Mouse (Mus musculus) kidney, embryonic 15.5 days (tissue): ENCODE results near the gene Lamtor2. TPM values are rescaled to one million over a fixed set of nuclear protein-coding genes. Genes with fewer than 3 reads are reported as not detected.
A peak's percentile ranks its signal among the peaks of the same experiment; 100 is the strongest.
"Not testable (repeated sequence)": the region's sequence is repeated elsewhere in the genome, so short reads cannot be mapped to it uniquely, and the experiment has no call there.

Experiments
- ATAC-seq: fragments of 200-750 bp; cut with Nextera tagmentation; replicated peaks from 2 replicates; pipeline ENCODE4 v1.8.0; 2017; ENCODE audit warnings: moderate TSS enrichment; ENCODE audit not compliant: low FRiP score
- H3K27ac ChIP-seq: fragments of 300-500 bp; sonication (generic); 2 replicates; pipeline ENCODE4 v1.5.1; 2015; ENCODE audit warnings: mild to moderate bottlenecking, inconsistent platforms
- H3K27me3 ChIP-seq: fragments of 300-500 bp; sonication (generic); 2 replicates; pipeline ENCODE4 v1.6.1; 2015; ENCODE audit warnings: inconsistent platforms
- H3K36me3 ChIP-seq: fragments of 300-500 bp; sonication (generic); 2 replicates; pipeline ENCODE4 v1.6.1; 2015; ENCODE audit warnings: inconsistent platforms
- H3K4me1 ChIP-seq: fragments of 300-500 bp; sonication (generic); 2 replicates; pipeline ENCODE4 v1.6.1; 2015; ENCODE audit warnings: inconsistent platforms
- H3K4me2 ChIP-seq: fragments of 300-500 bp; sonication (generic); 2 replicates; pipeline ENCODE4 v1.6.1; 2015; ENCODE audit warnings: moderate library complexity, mild to moderate bottlenecking, inconsistent platforms
- H3K4me3 ChIP-seq: fragments of 300-500 bp; sonication (generic); replicated peaks from 2 replicates; pipeline ENCODE4 v1.5.1; 2015; ENCODE audit warnings: mild to moderate bottlenecking, inconsistent platforms
- H3K9ac ChIP-seq: fragments of 300-500 bp; sonication (generic); 2 replicates; pipeline ENCODE4 v1.6.1; 2015; ENCODE audit warnings: mild to moderate bottlenecking, inconsistent platforms
- H3K9me3 ChIP-seq: fragments of 300-500 bp; sonication (generic); replicated peaks from 2 replicates; pipeline ENCODE4 v1.6.1; 2016; ENCODE audit warnings: inconsistent platforms
- WGBS: fragments of 180-500 bp; shearing (Covaris S2); methylation state at CpG from one replicate; pipeline ENCODE4 v1.1.7; 2015; ENCODE audit warnings: mixed read lengths; 5-methylcytosine and 5-hydroxymethylcytosine counted together
- polyA plus RNA-seq: library from polyadenylated mRNA; unstranded; fragments of >200 nt; fragmentation: Nextera tagmentation; extraction: Ambion mirVana; gene quantifications from 2 replicates; pipeline ENCODE4 v1.2.1, GENCODE M21; 2015

Lamtor2 gene
- polyA plus RNA-seq, 1 experiment from 2014 or later = 173 TPM

- peak; percentile 55; the same call in 1 of the 2 replicates for ATAC-seq
- 50% methylated on average over 8 of the region's 8 CpGs for WGBS
- no peak overlapping the region for H3K9ac ChIP-seq
- peaks cover 30% of the 10 kb centered on the region for H3K36me3 ChIP-seq
- H3K4me1 ChIP-seq = peaks cover 13% of the 10 kb centered on the region
- no peaks in the 10 kb centered on the region for H3K27me3 ChIP-seq
- peak overlapping the region; percentile 74 for H3K4me2 ChIP-seq
- H3K9me3 ChIP-seq = no peaks in the 10 kb centered on the region
- H3K4me3 ChIP-seq = peak overlapping the region; percentile 92
- H3K27ac ChIP-seq = no peak overlapping the region
These were observed 25.9 kb upstream of the Lamtor2 start for GRCm38 (mm10) chr3:88578498-88579424.

DNA sequence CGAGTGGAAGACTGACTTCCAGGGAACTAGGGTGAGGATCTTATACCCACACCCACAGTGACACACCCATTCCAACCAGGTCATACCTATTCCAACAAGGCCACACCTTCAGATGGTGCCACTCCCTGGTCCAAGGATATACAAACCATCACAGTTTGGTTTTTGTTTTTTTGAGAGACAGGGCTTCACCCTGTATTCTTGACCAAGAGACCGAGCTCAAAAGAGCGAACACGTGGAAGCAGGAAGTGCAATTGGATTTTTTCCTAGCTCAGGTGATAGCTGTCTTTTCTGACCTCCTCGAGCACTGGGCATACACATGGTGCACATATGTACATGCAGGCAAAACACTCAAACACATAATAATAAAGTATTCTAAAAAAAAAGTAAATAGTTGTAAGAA, 25.0 kb upstream of the Lamtor2 start:
- not testable (repeated sequence) for H3K4me2 ChIP-seq, ATAC-seq, H3K27ac ChIP-seq, H3K9me3 ChIP-seq, H3K27me3 ChIP-seq, H3K9ac ChIP-seq, H3K4me3 ChIP-seq
- peaks cover 13% of the 10 kb centered on the region for H3K4me1 ChIP-seq
- WGBS = 90% methylated on average over 5 of the region's 5 CpGs
- peaks cover 21% of the 10 kb centered on the region for H3K36me3 ChIP-seq

- ATAC-seq = no peak
- Histone ChIP-seq H3K4me1 (peaks cover 6% of the 10 kb centered on the region), H3K9ac (no peak within 1 kb of the TSS), H3K9me3 (no peaks in the 10 kb centered on the region), H3K4me3 (no peak within 1 kb of the TSS), H3K27ac (no peak within 1 kb of the TSS), H3K36me3 (no peaks in the 10 kb centered on the region; the same call in 1 of the 2 replicates), H3K27me3 (no peaks in the 10 kb centered on the region), H3K4me2 (no peak within 1 kb of the TSS)
- 86% methylated on average over 3 of the region's 3 CpGs for WGBS
These were observed 22.7 kb upstream of the Lamtor2 start, which contains the start of gene Ssr2 for GRCm38 (mm10) chr3:88575540-88575939. Gene Ssr2, plus strand, starts transcription at chr3:88575876.

DNA sequence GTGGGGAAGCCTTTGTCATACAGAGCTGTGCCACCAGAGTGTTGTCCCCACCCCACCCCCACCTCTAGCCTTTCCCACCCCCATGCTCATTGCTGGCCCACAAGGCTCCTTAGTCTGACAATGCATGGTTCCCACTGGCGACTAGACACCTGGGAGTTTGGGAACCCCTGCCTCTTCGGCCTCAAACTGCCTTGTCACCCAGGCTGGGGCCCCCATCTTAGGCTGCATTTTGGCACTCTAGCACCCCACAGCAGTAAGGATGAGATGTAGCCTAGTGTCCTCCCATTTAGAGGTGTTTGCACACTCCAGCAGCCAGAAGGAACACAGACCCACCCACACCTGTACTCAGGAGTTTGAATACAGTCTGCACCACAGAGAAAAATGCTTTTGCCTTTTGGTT, 20.9 kb upstream of the Lamtor2 start:
- ATAC-seq = no peak
- no peak overlapping the region for H3K4me2 ChIP-seq
- no peak overlapping the region for H3K27ac ChIP-seq
- no peaks in the 10 kb centered on the region for H3K9me3 ChIP-seq
- no peaks in the 10 kb centered on the region; the same call in 1 of the 2 replicates for H3K4me1 ChIP-seq
- no peak overlapping the region for H3K9ac ChIP-seq
- H3K36me3 ChIP-seq = peaks cover 17% of the 10 kb centered on the region
- no peaks in the 10 kb centered on the region for H3K27me3 ChIP-seq
- WGBS = 90% methylated on average over 2 of the region's 2 CpGs
- H3K4me3 ChIP-seq = no peak overlapping the region

- Histone ChIP-seq H3K4me1 (no peaks in the 10 kb centered on the region), H3K36me3 (peaks cover 27% of the 10 kb centered on the region), H3K27ac (no peak overlapping the region), H3K27me3 (no peaks in the 10 kb centered on the region), H3K9ac (no peak overlapping the region), H3K4me3 (no peak overlapping the region), H3K4me2 (no peak overlapping the region), H3K9me3 (no peaks in the 10 kb centered on the region)
- 72% methylated on average over 2 of the region's 2 CpGs for WGBS
- no peak for ATAC-seq
These were observed 20.0 kb upstream of the Lamtor2 start for GRCm38 (mm10) chr3:88572835-88573234.

- Histone ChIP-seq H3K36me3 (peaks cover 36% of the 10 kb centered on the region), H3K9me3 (no peaks in the 10 kb centered on the region), H3K27me3 (no peaks in the 10 kb centered on the region), H3K27ac (no peak overlapping the region), H3K9ac (no peak overlapping the region), H3K4me1 (no peaks in the 10 kb centered on the region), H3K4me2 (no peak overlapping the region), H3K4me3 (no peak overlapping the region)
- ATAC-seq = no peak
- 74% methylated on average over 1 of the region's 1 CpGs for WGBS
These were observed 19.0 kb upstream of the Lamtor2 start for GRCm38 (mm10) chr3:88571856-88572255.

- Histone ChIP-seq H3K9ac (no peak overlapping the region), H3K27ac (no peak overlapping the region), H3K27me3 (no peaks in the 10 kb centered on the region), H3K4me2 (no peak overlapping the region), H3K4me1 (no peaks in the 10 kb centered on the region), H3K36me3 (peaks cover 52% of the 10 kb centered on the region), H3K9me3 (no peaks in the 10 kb centered on the region), H3K4me3 (no peak overlapping the region)
- 95% methylated on average over 10 of the region's 10 CpGs for whole genome bisulfite sequencing
- ATAC-seq = no peak
These were observed 17.5 kb upstream of the Lamtor2 start for GRCm38 (mm10) chr3:88570341-88570740.

DNA sequence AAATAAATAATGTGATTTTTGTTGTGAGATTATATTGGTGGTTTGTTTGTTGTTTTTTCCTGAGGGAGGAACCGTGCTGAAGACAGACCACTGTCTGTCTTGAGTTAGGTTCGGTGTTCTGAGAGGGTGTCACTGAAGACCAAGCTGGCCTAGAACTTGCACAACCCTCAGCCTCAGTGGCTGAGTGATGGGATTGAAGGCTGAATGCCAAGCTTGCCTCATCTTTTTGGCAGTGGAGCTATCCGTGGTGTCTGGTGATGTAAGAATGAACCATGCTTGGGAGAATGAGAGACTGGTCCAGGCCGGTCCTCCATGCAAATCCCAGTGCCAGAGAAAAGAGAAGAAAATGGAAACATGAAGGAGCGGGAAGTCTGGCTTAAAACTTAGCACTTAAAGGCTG, 16.8 kb upstream of the Lamtor2 start:
- no peaks in the 10 kb centered on the region for H3K9me3 ChIP-seq
- no peak overlapping the region for H3K9ac ChIP-seq
- WGBS = 91% methylated on average over 5 of the region's 5 CpGs
- H3K4me3 ChIP-seq = no peak overlapping the region
- no peak for ATAC-seq
- H3K4me2 ChIP-seq = no peak overlapping the region
- peaks cover 58% of the 10 kb centered on the region for H3K36me3 ChIP-seq
- no peaks in the 10 kb centered on the region for H3K27me3 ChIP-seq
- H3K4me1 ChIP-seq = peaks cover 5% of the 10 kb centered on the region
- no peak overlapping the region for H3K27ac ChIP-seq

DNA sequence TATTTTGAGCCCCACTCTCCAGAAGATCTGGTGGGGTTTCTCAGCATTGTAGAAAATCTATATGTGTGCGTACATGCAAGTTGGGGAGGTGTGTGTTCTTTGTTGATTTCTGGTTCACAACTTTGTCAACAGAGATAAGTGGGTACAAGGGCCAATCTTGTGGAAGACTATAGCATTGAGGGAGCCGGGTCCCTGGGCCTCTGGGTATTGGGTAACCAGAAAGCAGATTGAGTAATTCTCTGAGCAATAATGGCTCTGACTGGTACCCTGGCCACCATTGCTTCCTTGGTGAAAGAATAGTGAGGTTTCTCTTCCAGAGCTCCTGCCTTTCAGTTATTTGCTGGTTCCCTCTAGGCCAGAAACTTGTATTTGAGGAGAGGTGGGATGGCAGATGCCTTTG, 16.2 kb upstream of the Lamtor2 start:
- no peak overlapping the region for H3K4me3 ChIP-seq
- H3K9ac ChIP-seq = no peak overlapping the region
- H3K27ac ChIP-seq = no peak overlapping the region
- peaks cover 64% of the 10 kb centered on the region for H3K36me3 ChIP-seq
- WGBS = 96% methylated on average over 2 of the region's 2 CpGs
- H3K4me1 ChIP-seq = peaks cover 11% of the 10 kb centered on the region
- no peaks in the 10 kb centered on the region for H3K9me3 ChIP-seq
- no peak overlapping the region for H3K4me2 ChIP-seq
- no peak for ATAC-seq
- no peaks in the 10 kb centered on the region for H3K27me3 ChIP-seq

- no peak overlapping the region for H3K27ac ChIP-seq
- H3K9ac ChIP-seq = no peak overlapping the region
- no peaks in the 10 kb centered on the region for H3K9me3 ChIP-seq
- H3K36me3 ChIP-seq = peaks cover 69% of the 10 kb centered on the region
- no peak for ATAC-seq
- WGBS = 97% methylated on average over 2 of the region's 2 CpGs
- H3K4me3 ChIP-seq = no peak overlapping the region
- no peak overlapping the region for H3K4me2 ChIP-seq
- no peaks in the 10 kb centered on the region for H3K27me3 ChIP-seq
- peaks cover 16% of the 10 kb centered on the region for H3K4me1 ChIP-seq
These were observed 15.7 kb upstream of the Lamtor2 start for GRCm38 (mm10) chr3:88568615-88569014.

DNA sequence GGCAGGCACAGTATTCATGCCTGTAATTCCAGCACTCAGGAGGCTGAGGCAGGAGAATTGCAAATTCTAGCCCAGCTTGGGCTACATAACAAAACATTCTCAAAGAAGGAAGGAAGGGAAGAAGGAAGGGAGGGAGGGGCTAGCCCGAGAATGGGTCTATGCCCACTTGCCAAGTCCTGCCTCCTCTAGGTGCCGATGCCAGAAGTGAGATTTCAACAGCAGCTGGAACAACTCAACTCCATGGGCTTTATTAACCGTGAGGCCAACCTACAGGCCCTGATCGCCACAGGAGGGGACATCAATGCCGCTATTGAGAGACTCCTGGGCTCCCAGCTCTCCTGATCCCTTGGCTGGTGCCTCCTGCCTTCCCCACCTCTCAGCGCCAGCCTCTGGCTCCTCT, 15.0 kb upstream of the Lamtor2 start:
- H3K4me3 ChIP-seq = no peak overlapping the region
- H3K4me1 ChIP-seq = peaks cover 23% of the 10 kb centered on the region
- no peaks in the 10 kb centered on the region for H3K27me3 ChIP-seq
- H3K36me3 ChIP-seq = peaks cover 76% of the 10 kb centered on the region
- no peak overlapping the region for H3K27ac ChIP-seq
- H3K9me3 ChIP-seq = no peaks in the 10 kb centered on the region
- H3K4me2 ChIP-seq = no peak overlapping the region
- no peak overlapping the region for H3K9ac ChIP-seq
- 86% methylated on average over 6 of the region's 6 CpGs for WGBS
- no peak for ATAC-seq

- no peak overlapping the region for H3K4me3 ChIP-seq
- peaks cover 36% of the 10 kb centered on the region for H3K4me1 ChIP-seq
- H3K27me3 ChIP-seq = no peaks in the 10 kb centered on the region
- no peak overlapping the region for H3K27ac ChIP-seq
- no peak overlapping the region for H3K4me2 ChIP-seq
- H3K9me3 ChIP-seq = no peaks in the 10 kb centered on the region
- no peak overlapping the region for H3K9ac ChIP-seq
- ATAC-seq = no peak
- WGBS = 77% methylated on average over 4 of the region's 4 CpGs
- H3K36me3 ChIP-seq = peaks cover 88% of the 10 kb centered on the region
These were observed 13.7 kb upstream of the Lamtor2 start for GRCm38 (mm10) chr3:88566536-88567061.
